Mouse (Mus musculus): Measurements from ENCODE around the gene Dock11.

Gene Dock11

DNA sequence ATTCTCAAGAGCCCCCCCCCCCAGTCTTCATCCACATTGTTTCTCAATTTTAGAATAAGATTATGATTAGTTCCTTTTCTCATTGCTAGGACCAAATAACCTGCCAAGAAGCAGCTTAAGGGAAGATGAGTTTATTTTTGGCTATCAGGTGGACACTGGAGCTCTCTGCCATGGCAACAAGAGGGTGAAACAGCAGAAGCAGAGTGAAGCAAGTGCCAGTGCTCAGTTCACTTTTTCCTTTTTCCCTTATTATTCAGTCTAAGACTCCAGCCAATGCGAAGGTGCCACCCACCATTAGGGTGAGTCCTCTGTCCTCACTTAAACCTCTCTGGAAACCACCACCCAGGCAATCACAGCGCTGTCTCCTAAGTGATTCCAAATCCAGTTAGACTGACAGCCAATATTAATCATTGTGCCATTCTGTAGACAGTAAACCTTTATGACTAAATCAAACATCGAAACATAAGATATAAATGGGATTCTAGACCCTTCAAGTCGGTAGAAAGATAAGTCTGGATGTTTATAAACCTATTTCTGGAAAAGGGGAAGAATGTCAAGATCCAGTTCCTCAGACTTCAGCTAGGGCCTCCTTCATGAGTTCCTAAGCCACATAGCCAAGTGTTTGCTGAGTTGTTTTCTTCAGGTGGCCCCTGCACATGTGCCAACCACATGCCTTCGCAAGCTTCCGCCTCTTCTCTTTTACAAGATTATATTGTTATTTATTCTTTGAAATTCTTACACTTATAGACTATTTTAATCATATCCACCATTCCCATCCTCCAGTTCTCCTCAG, 200.0 kb downstream of the Dock11 start:
- in situ Hi-C loops (cut with MboI, MseI) = no loop called here

DNA sequence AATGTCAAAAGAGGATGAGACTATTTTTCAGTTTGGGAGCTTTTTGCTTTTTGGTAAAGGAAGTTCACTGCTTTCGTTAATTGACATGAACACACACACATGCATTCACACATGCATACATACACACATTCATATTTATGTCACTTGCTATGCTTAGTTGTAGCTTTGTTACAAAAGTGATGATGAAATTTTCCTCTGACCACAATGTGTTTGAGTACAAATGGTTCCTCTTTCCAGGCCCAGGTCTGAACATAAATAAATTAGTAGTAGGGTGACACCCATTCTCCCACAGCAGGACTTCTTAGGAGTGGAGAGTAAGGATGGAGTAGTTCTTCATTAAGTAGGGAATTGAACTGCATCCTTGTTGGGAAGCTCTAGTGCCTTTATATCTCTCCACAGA, 212.3 kb downstream of the Dock11 start:
- in situ Hi-C loops (cut with MboI, MseI) = no loop called here

- in situ Hi-C loops (cut with MboI, MseI) = no loop called here
These were observed 212.7 kb downstream of the Dock11 start for GRCm38 (mm10) chrX:36101318-36101717.

- in situ Hi-C loops (cut with MboI, MseI) = no loop called here
These were observed 220.0 kb downstream of the Dock11 start for GRCm38 (mm10) chrX:36108601-36109000.

DNA sequence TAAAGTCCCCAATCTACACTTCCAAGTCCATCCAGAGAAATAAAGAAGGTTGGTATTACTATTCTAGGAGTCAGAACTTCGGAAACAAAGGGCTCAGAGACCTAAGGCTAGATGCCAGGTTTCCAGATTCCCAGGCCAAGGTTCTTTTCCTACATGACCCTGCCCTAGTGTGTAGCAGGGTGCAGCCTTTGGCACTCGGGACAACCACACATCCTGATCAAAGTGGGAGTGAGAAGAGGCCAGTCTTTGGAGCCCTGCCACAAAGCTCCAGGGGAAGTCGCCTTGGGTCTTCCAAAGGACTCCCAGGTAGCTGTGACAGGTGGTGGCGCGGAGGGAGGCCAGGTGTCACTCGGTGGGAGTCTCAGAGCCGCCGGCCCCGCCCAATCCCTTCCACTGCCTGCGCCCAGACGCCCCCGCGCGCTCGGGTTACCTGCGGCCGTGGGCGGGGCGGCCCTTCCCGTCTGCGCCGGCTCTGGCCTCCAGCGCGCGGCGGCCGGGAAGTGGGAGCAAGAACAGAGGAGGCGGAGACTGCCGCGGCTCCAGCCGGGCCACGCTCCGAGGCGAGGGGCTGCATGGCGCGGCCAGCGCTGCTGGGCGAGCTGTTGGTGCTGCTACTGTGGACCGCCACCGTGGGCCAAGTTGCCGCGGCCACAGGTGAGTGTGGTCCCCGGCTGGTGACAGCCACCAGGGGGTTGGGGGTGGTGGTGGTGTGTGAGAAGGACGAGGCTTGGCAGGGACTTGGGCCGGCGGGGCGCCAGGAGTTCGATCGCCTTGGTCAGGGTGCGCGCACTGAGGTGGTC, 223.2 kb downstream of the Dock11 start, which contains the start of gene Il13ra1:
Gene Il13ra1 (plus strand): TSS at position 489 of the 800 bp plus-strand sequence.
- in situ Hi-C loops (cut with MboI, MseI) = no loop called here

GRCm38 (mm10) chrX:36112422-36112750, 223.8 kb downstream of the Dock11 start:
- in situ Hi-C loops (cut with MboI, MseI) = no loop called here

GRCm38 (mm10) chrX:36115171-36115570, 226.5 kb downstream of the Dock11 start:
- in situ Hi-C loops (cut with MboI, MseI) = no loop called here

All from regulatory T cell (primary cell).